Mouse (Mus musculus): ENCODE measurements at regions not wholly inside any gene's neighbourhood (a gene's known extent, or its start where the extent isn't known, plus 50 kb on each side); places are given as distances from the start of the nearest gene placed in this dataset.

DNA sequence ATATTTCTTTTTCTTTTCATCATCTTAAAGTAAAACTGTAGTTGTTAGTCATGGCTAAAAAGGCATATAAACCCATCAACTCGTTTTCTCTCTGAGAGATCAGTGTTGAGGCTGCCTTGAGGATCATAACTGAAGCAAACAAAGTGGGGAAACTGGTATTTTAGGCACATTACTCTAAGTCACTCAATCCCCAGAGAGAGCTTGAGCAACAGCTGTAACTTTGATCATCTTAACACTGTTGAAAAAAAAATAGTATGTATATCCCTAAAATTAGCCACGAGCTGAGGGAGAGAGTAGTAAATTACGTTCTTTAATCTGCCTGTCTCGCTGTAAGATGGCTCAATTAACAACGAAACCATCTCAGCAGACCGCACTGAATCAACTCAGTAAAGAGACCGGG lies 67.2 kb upstream of the Skap2 start:
- no peak overlapping the region for H3K27ac ChIP-seq (ENCODE audit: control insufficient read depth, low read depth, low read length)
- H3K9me3 ChIP-seq (replicated peaks; ENCODE audit: insufficient read depth, low read length), result no peaks in the 10 kb centered on the region
- H3K4me3 ChIP-seq (ENCODE audit: control insufficient read depth in 1 of 2, insufficient read depth in 1 of 2, low read depth in 2 of 2, low read length in 2 of 2), result no peak overlapping the region
- no peaks in the 10 kb centered on the region; a peak in 1 of 4 replicates for H3K27me3 ChIP-seq (ENCODE audit: control insufficient read depth in 1 of 2, insufficient read depth in 2 of 2, low read length in 2 of 2)
- no peaks in the 10 kb centered on the region for H3K4me1 ChIP-seq (ENCODE audit: control insufficient read depth in 1 of 2, insufficient read depth in 2 of 2, low read length in 2 of 2)
- H3K9ac ChIP-seq (ENCODE audit: control insufficient read depth, low read depth, low read length, poor library complexity, severe bottlenecking), result no peak overlapping the region
- DNase-seq (ENCODE audit: low read depth, low spot score), result no peak
- H3K79me2 ChIP-seq (ENCODE audit: control insufficient read depth, insufficient read depth, low read length, poor library complexity), result no peaks in the 10 kb centered on the region
- TF ChIP-seq CTCF (IDR thresholded peaks at IDR 0.05 in 2 of 3, conservative IDR thresholded peaks at IDR 0.05 in 1 of 3; ENCODE audit: control insufficient read depth in 1 of 3, insufficient read depth in 1 of 3, low read depth in 2 of 3, low read length in 3 of 3, poor library complexity in 1 of 3, severe bottlenecking in 1 of 3) (no peak), MXI1 (IDR thresholded peaks at IDR 0.05; ENCODE audit: low read depth, low read length) (no peak), ELF1 (IDR thresholded peaks at IDR 0.05; ENCODE audit: low read depth, low read length) (no peak), SMC3 (IDR thresholded peaks at IDR 0.05; ENCODE audit: low read depth, low read length) (no peak), POLR2A (IDR thresholded peaks at IDR 0.05; ENCODE audit: control insufficient read depth in 1 of 2, insufficient read depth in 1 of 2, low read depth in 1 of 2, low read length in 2 of 2, poor library complexity in 1 of 2) (no peak), JUND (IDR thresholded peaks at IDR 0.05; ENCODE audit: low read depth, low read length) (no peak), HCFC1 (IDR thresholded peaks at IDR 0.05; ENCODE audit: low read depth, low read length) (no peak), SIN3A (IDR thresholded peaks at IDR 0.05; ENCODE audit: low read length) (no peak), CHD1 (IDR thresholded peaks at IDR 0.05; ENCODE audit: low read depth, low read length) (no peak), GATA1 (IDR thresholded peaks at IDR 0.05; ENCODE audit: low read depth, low read length) (no peak), TAL1 (IDR thresholded peaks at IDR 0.05; ENCODE audit: low read length) (no peak), RCOR1 (IDR thresholded peaks at IDR 0.05; ENCODE audit: low read depth, low read length) (no peak), ZKSCAN1 (IDR thresholded peaks at IDR 0.05; ENCODE audit: low read depth, low read length) (no peak), KAT2A (conservative IDR thresholded peaks at IDR 0.05; ENCODE audit: low read depth, low read length) (no peak)
- H3K36me3 ChIP-seq (ENCODE audit: control insufficient read depth in 1 of 2, insufficient read depth in 2 of 2, low read length in 2 of 2), result no peaks in the 10 kb centered on the region

DNA sequence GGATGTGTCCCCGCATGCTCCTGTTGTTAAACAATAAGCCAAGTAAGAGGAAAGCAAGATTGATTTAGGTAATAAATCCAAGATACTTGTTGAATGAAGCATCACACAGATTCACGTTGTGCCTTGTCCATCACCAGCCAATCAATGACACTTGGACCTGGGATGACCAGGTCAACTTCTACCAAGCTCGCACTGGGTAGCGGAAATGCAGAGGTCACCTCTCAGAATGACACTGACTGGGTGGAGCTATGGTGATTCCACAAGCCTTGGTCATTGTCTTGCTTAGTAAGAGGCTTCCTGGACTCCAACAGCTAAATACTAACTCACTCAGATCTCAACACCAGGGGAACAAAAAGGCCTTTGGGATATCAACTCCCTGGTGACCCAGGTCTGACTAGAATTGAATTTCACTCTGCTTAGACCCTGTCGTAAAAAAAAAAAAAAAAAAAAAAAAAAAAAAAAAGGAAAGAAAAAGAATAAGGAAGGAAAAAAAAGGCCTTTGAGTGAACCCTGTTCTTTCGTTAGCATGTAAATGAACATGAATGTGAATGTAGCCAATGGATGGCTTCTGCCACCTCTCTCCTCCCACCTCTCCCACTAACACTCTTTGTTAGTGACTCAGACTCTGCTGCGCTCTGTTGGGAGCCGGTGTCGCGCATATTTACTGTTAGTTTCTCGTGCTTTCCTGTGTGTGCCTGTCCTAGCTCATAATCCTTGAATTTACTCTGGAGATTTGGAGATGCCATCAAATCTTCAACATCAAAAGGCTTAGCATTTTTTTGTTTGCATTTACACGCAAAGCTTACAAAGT lies 66.4 kb upstream of the Skap2 start:
- no peak for TF ChIP-seq POLR2A (IDR thresholded peaks at IDR 0.05; ENCODE audit: control insufficient read depth in 1 of 2, insufficient read depth in 1 of 2, low read depth in 1 of 2, low read length in 2 of 2, poor library complexity in 1 of 2)
- no peak for TF ChIP-seq KAT2A (conservative IDR thresholded peaks at IDR 0.05; ENCODE audit: low read depth, low read length)
- TF ChIP-seq MAX (IDR thresholded peaks at IDR 0.05; ENCODE audit: low read length), result no peak
- TF ChIP-seq TCF12 (IDR thresholded peaks at IDR 0.05; ENCODE audit: low read depth, low read length), result no peak
- no peak for TF ChIP-seq RCOR1 (IDR thresholded peaks at IDR 0.05; ENCODE audit: low read depth, low read length)
- no peak for TF ChIP-seq ZNF384 (IDR thresholded peaks at IDR 0.05; ENCODE audit: low read depth, low read length)
- TF ChIP-seq TBP (IDR thresholded peaks at IDR 0.05; ENCODE audit: low read depth, low read length), result no peak
- TF ChIP-seq MAFK (IDR thresholded peaks at IDR 0.05; ENCODE audit: borderline replicate concordance, low read depth, low read length), result no peak
- Histone ChIP-seq H3K79me2 (ENCODE audit: control insufficient read depth, insufficient read depth, low read length, poor library complexity) (no peaks in the 10 kb centered on the region), H3K9me3 (replicated peaks; ENCODE audit: insufficient read depth, low read length) (no peaks in the 10 kb centered on the region), H3K27ac (ENCODE audit: control insufficient read depth, low read depth, low read length) (no peak overlapping the region), H3K36me3 (ENCODE audit: control insufficient read depth in 1 of 2, insufficient read depth in 2 of 2, low read length in 2 of 2) (no peaks in the 10 kb centered on the region), H3K4me3 (ENCODE audit: control insufficient read depth in 1 of 2, insufficient read depth in 1 of 2, low read depth in 2 of 2, low read length in 2 of 2) (no peak overlapping the region), H3K27me3 (ENCODE audit: control insufficient read depth in 1 of 2, insufficient read depth in 2 of 2, low read length in 2 of 2) (no peaks in the 10 kb centered on the region; a peak in 1 of 4 replicates), H3K9ac (ENCODE audit: control insufficient read depth, low read depth, low read length, poor library complexity, severe bottlenecking) (no peak overlapping the region), H3K4me1 (ENCODE audit: control insufficient read depth in 1 of 2, insufficient read depth in 2 of 2, low read length in 2 of 2) (no peaks in the 10 kb centered on the region)
- DNase-seq (ENCODE audit: low read depth, low spot score), result no peak

All from MEL (cell line).